Mouse (Mus musculus): Measurements from ENCODE around the gene Cd200.
"Not testable (repeated sequence)": the region's sequence is repeated elsewhere in the genome, so short reads cannot be mapped to it uniquely, and the experiment has no call there.

The Cd200 gene

GRCm38 (mm10) chr16:45377332-45377731, 31.5 kb downstream of the Cd200 start:
- DNase-seq (ENCODE audit: low spot score in 2 of 2), result no peak

- no peak for DNase-seq (ENCODE audit: low spot score in 2 of 2)
These were observed 32.0 kb downstream of the Cd200 start for GRCm38 (mm10) chr16:45376812-45377211.

GRCm38 (mm10) chr16:45376294-45376693, 32.6 kb downstream of the Cd200 start:
- DNase-seq (ENCODE audit: low spot score in 2 of 2), result no peak

- no peak for DNase-seq (ENCODE audit: low spot score in 2 of 2)
These were observed 33.2 kb downstream of the Cd200 start for GRCm38 (mm10) chr16:45375506-45376225.

- DNase-seq (ENCODE audit: low spot score in 2 of 2), result no peak
These were observed 34.8 kb downstream of the Cd200 start for GRCm38 (mm10) chr16:45374074-45374473.

GRCm38 (mm10) chr16:45371076-45371475, 37.8 kb downstream of the Cd200 start:
- no peak for DNase-seq (ENCODE audit: low spot score in 2 of 2)

GRCm38 (mm10) chr16:45369285-45369965, 39.4 kb downstream of the Cd200 start:
- no peak for DNase-seq (ENCODE audit: low spot score in 2 of 2)

- no peak for DNase-seq (ENCODE audit: low spot score in 2 of 2)
These were observed 42.7 kb downstream of the Cd200 start for GRCm38 (mm10) chr16:45366111-45366510.

GRCm38 (mm10) chr16:45365353-45365752, 43.5 kb downstream of the Cd200 start:
- no peak for DNase-seq (ENCODE audit: low spot score in 2 of 2)

- DNase-seq (ENCODE audit: low spot score in 2 of 2), result no peak
These were observed 44.2 kb downstream of the Cd200 start for GRCm38 (mm10) chr16:45364627-45365026.

GRCm38 (mm10) chr16:45363480-45364045, 45.3 kb downstream of the Cd200 start:
- no peak for DNase-seq (ENCODE audit: low spot score in 2 of 2)

- DNase-seq (ENCODE audit: low spot score in 2 of 2), result no peak
These were observed 47.4 kb downstream of the Cd200 start for GRCm38 (mm10) chr16:45361450-45361849.

- DNase-seq (ENCODE audit: low spot score in 2 of 2), result not testable (repeated sequence)
These were observed 50.4 kb downstream of the Cd200 start for GRCm38 (mm10) chr16:45358441-45358840.

- DNase-seq (ENCODE audit: low spot score in 2 of 2), result no peak
These were observed 51.7 kb downstream of the Cd200 start for GRCm38 (mm10) chr16:45357134-45357533.

- DNase-seq (ENCODE audit: low spot score in 2 of 2), result no peak
These were observed 56.0 kb downstream of the Cd200 start for GRCm38 (mm10) chr16:45352875-45353274.

GRCm38 (mm10) chr16:45350767-45351166, 58.1 kb downstream of the Cd200 start:
- DNase-seq (ENCODE audit: low spot score in 2 of 2), result no peak

- no peak for DNase-seq (ENCODE audit: low spot score in 2 of 2)
These were observed 59.1 kb downstream of the Cd200 start for GRCm38 (mm10) chr16:45349523-45350298.

- DNase-seq (ENCODE audit: low spot score in 2 of 2), result not testable (repeated sequence)
These were observed 60.6 kb downstream of the Cd200 start for GRCm38 (mm10) chr16:45348238-45348637.

GRCm38 (mm10) chr16:45346930-45347387, 61.9 kb downstream of the Cd200 start:
- DNase-seq (ENCODE audit: low spot score in 2 of 2), result no peak

- no peak for DNase-seq (ENCODE audit: low spot score in 2 of 2)
These were observed 62.5 kb downstream of the Cd200 start for GRCm38 (mm10) chr16:45346367-45346766.

GRCm38 (mm10) chr16:45344879-45345278, 64.0 kb downstream of the Cd200 start:
- DNase-seq (ENCODE audit: low spot score in 2 of 2), result no peak

GRCm38 (mm10) chr16:45336478-45336877, 72.4 kb downstream of the Cd200 start:
- DNase-seq (ENCODE audit: low spot score in 2 of 2), result no peak
